Mouse (Mus musculus): ENCODE results near the gene Vmn1r235. TPM values are rescaled to one million over a fixed set of nuclear protein-coding genes. Genes with fewer than 3 reads are reported as not detected.

Vmn1r235 gene
- total RNA-seq (2021), result not detected
- long read RNA-seq, experiment 1, result 0 reads
- long read RNA-seq, experiment 2, result 0 reads

DNA sequence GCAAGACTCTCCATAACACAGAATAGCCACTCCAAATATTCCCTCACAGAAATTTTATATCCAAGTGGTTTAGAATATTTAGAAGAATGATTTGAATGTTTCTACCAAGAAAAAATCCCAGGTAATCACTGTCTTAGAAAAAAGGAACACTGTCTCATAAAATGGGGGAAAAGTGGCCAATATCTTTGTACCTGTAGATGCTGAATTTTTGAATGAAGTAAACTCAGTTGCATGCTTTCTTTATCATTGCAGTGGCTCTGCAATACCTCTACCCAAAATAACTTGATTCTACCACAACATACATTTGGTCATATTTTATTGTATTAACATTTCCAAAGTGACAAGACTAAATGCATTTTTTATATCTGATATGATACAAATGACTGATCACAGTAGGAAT lies at the start of gene Vmn1r235:
Gene Vmn1r235 (plus strand): TSS at position 301 of the 400 bp plus-strand sequence.
- no peak for DNase-seq

- peak; percentile 20 for DNase-seq
Measured at GRCm38 (mm10) chr17:21211081-21211480, 45.1 kb upstream of the Vmn1r235 start.

DNA sequence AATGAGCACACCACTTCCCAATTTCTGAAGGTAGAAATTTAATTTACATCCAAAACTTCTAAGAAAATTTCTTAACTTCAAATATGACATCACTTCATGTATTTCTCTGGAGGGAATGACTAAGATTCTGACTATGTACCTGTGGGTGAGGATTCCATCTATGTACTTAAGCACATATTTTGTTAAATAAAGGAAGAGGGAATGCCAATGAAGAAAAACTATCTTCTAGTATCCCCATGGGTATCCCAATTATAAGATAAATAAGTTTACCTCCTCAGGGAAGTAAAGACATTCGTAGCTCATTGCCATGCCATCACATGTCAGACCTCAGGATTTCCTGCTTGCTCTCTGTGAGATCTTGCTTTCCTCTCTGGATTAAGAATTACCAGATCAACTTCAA lies 30.4 kb upstream of the Vmn1r235 start, which contains the start of gene Vmn1r234:
Gene Vmn1r234 (plus strand): TSS at position 301 of the 400 bp plus-strand sequence.
- no peak for DNase-seq

DNA sequence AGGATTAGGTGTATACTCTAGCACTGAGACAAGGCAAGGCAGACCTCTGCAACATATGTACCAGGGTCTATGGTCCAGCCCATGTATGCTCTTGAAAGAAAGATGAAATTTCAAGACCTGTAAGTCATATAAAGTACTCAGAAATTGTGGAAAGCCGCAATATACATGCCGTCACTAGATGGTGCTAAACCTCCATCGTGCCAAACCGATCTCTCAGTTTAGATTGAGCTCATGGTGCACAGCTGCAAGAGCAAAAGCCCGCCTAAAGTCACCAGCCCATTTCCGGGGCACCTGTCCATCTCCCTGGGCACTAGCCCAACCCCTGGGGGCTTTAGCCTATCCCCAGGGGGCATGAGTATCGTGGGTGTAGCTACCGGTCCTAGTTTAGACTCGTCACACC lies 24.6 kb upstream of the Vmn1r235 start:
- DNase-seq, result no peak

DNA sequence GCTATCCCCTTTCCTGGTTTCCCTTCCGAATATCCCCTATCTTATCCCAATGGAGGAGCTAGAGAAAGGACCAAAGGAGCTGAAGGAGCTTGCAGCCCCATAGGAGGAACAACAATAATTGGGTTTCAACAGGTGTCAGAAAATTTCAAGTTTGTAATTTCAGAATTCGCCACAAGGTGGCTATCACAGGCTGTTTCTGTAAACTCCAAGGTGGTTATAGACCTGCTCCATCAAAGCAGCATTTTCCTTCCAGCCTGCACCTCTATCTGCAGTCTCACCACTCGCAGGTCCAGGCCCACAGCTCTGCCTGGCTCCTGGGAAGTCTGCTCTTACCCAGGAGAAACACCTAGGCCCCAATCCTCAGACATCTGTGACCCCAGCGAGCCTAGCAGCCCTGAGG lies 15.9 kb downstream of the Vmn1r235 start:
- no peak for DNase-seq

- DNase-seq, result no peak
Measured at GRCm38 (mm10) chr17:21282642-21283041, 26.4 kb downstream of the Vmn1r235 start, which contains the start of gene Vmn1r236. Vmn1r236 (plus strand) TSS chr17:21282942.

- DNase-seq, result no peak
Measured at GRCm38 (mm10) chr17:21284395-21284794, 28.2 kb downstream of the Vmn1r235 start.

GRCm38 (mm10) chr17:21289695-21290094 lies 33.5 kb downstream of the Vmn1r235 start:
- no peak for DNase-seq

DNA sequence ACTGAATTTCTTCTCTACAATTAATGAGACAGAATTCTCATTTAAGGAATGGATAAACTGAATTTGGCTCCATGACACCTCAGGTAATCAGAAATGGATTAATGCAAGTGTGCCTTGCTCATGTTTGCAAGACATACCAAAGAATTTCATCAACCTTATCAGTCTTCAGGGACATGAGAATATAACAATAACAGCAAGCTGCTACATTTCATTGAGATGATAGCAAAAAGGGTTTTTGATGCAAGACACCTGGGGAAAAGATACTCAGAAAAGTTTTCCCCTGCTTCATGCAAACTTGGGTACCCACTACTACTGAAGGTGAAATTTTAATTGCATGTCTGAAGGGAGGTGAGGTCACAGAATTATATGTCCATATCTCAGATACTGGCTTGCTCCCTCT lies 55.4 kb downstream of the Vmn1r235 start, which contains the start of gene Vmn1r237:
Gene Vmn1r237 (plus strand): TSS at position 301 of the 400 bp plus-strand sequence.
- no peak for DNase-seq

Small RNA genes lying within 50 kb of the gene (microRNA-seq; reads per million reads assigned to microRNA genes)
- gene Gm26384 (ENCODE audit: borderline replicate concordance in 2 of 2), result 0 reads per million in 2 experiments

Other genes starting within 250 kb of the Vmn1r235 start
- 1 to 10 TPM; 6.4 to 7.3 TPM for gene Zfp160, start 247.5 kb upstream of the Vmn1r235 start, total RNA-seq (2021)
- gene Vmn1r234, start 30.3 kb upstream of the Vmn1r235 start, total RNA-seq (2021), result not detected
- gene Vmn1r236, start 26.5 kb downstream of the Vmn1r235 start, total RNA-seq (2021), result not detected
- gene Vmn1r237, start 55.5 kb downstream of the Vmn1r235 start, total RNA-seq (2021), result not detected
- gene Zfp677, start 127.3 kb downstream of the Vmn1r235 start, total RNA-seq (2021), result under 1 TPM; 0.36 to 0.40 TPM
- under 1 TPM; 0.84 to 0.99 TPM for gene Zfp54, start 166.8 kb downstream of the Vmn1r235 start, total RNA-seq (2021)
- gene Zfp51, start 194.0 kb downstream of the Vmn1r235 start, total RNA-seq (2021), result 1 to 10 TPM; 5.2 to 5.4 TPM
- 1 to 10 TPM; 1.1 to 1.4 TPM for gene Zfp53, start 232.6 kb downstream of the Vmn1r235 start, total RNA-seq (2021)